Mouse (Mus musculus) left cerebral cortex, adult 6 months (tissue): ENCODE results near the gene Degs2. TPM values are rescaled to one million over a fixed set of nuclear protein-coding genes. Genes with fewer than 3 reads are reported as not detected.

Experiments
- long read RNA-seq, 2 experiments: library from polyadenylated mRNA; unstranded; transcript quantifications; one replicate each; pipeline ENCODE4 v2.0.0; 2019 to 2020
- polyA plus RNA-seq: library from polyadenylated mRNA; unstranded; fragments of <200 nt; fragmentation: Nextera tagmentation; gene quantifications from 2 replicates; pipeline ENCODE4 v1.2.3, GENCODE M21; 2021

The Degs2 gene
- 6.7 and 6.9 TPM in 2 replicates for polyA plus RNA-seq
- long read RNA-seq, experiment 1, transcript Degs2-201 (3 exons, 1,287 nt) = major isoform, 7 of 10 reads
- long read RNA-seq, experiment 1, partial matches to known transcripts = 0 of 10 reads
- long read RNA-seq, experiment 1, other reads (novel, unspliced or antisense) = 1 of 10 reads
- long read RNA-seq, experiment 2, transcript Degs2-201 (3 exons, 1,287 nt) = major isoform, 5 of 8 reads
- long read RNA-seq, experiment 2, partial matches to known transcripts = 0 of 8 reads
- long read RNA-seq, experiment 2, other reads (novel, unspliced or antisense) = 3 of 8 reads

GRCm38 (mm10) chr12:108702185-108702584 lies at the start of gene Degs2:
Degs2 (minus strand) TSS chr12:108702315.

Other genes starting within 250 kb of the Degs2 start
- 39.5 and 48.6 TPM in 2 replicates for gene Evl, start 147.6 kb downstream of the Degs2 start, polyA plus RNA-seq
- 5.9 and 7.5 TPM in 2 replicates for gene Yy1, start 90.7 kb upstream of the Degs2 start, polyA plus RNA-seq
- gene Slc25a29, start 133.6 kb upstream of the Degs2 start, polyA plus RNA-seq = 23.5 and 28.7 TPM in 2 replicates
- 5.3 and 7.0 TPM in 2 replicates for gene Slc25a47, start 133.7 kb upstream of the Degs2 start, polyA plus RNA-seq
- gene Wdr25, start 191.3 kb upstream of the Degs2 start, polyA plus RNA-seq = 2.5 and 3.0 TPM in 2 replicates
- 103 and 104 TPM in 2 replicates for gene Wars, start 191.9 kb upstream of the Degs2 start, polyA plus RNA-seq